Mouse (Mus musculus) CH12F3 (cell line): ENCODE data around the gene AY074887.
"Not testable (repeated sequence)": the region's sequence is repeated elsewhere in the genome, so short reads cannot be mapped to it uniquely, and the experiment has no call there.

Source experiments
- in situ Hi-C: fragments of 300-500 bp; cut with MboI; formaldehyde crosslinking; loops from 2 replicates; pipeline ENCODE4 v1.14.3; 2020; ENCODE audit warnings: low sequenced_read_pairs

Gene AY074887

DNA sequence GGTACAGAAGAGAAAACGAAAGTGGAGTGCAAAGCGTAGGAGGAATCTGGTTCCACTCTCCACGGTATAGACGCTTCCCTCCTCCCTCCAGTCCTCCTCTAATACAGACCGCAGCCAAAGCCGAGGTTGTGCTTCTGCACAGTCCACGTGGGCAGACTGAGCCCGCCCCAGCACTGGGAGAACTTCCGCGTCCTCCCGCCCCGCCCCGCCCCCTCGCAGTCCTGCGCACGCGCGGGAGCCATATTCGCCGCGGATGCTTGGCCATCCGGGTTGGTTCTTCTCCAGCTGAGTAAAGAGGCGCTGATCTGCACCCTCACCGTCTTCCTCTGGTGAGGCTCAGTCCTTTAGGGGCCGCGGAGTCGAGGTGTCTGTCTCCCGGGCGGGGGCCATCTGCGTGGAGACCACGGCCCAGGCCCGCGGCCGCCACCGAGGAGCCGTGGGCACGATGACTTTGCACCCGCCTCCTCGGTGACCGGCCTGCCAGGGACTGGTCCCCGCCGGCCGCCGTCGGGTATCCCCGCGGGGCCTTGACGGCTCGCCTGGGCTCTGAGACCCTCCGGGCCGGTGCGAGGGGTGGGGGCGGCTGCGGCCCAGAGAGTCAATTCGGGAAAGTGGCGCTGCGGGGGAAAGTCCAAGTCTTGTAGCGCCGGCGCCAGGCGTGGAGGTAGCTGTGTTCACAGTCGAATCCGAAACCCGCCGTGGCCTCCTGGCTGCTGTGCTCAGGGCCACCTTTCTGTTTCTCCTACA lies at the start of gene AY074887, which contains the start of gene Psma4:
Gene AY074887, minus strand, starts transcription at position 424 of the 747 bp plus-strand sequence.
Gene Psma4, plus strand, starts transcription at position 216 of the 747 bp plus-strand sequence.
- in situ Hi-C loops: no loop called here

DNA sequence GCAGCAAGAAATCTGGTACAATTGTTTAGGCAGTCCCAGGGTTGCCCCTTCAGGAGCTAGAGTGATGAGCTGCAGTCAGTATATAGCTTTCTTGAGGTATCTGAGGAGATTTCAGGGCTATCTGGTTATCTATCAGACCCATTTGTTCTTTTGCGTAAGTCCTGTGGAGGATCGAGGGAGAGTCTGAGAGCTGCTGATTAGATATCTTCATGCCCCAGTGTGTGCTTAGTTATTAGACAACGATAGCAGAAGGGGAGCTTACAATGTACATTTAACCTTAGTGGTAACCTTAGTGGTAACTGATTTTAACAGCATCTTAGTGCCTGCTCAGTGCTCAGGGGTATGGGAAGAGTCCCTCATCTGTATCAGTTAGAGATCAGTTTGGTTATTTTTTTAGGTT lies 44.8 kb upstream of the AY074887 start:
- in situ Hi-C loops: no loop called here

DNA sequence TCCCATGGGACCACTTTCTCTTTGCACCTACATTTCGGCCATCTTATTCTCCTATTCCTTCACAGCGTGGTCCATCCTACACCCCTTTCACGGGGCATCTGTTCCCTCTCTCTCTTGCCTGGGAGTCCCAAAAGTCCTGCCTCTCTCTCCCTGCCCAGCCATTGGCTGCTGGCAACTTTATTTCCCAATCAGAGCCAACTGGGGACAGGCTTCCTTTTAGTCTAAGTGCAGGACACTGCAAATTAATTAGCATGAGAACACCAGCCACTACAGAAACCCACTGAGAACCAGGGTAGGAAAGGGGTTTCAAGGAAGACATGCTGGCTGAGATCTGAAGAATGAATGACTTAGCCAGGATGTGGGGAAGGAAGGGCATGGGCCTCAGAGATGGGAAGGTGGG lies 43.6 kb upstream of the AY074887 start:
- in situ Hi-C loops: no loop called here

- in situ Hi-C loops: no loop called here
Measured at GRCm38 (mm10) chr9:54990362-54990761, 39.6 kb upstream of the AY074887 start.

GRCm38 (mm10) chr9:54982401-54982800 lies 31.6 kb upstream of the AY074887 start:
- in situ Hi-C loops: no loop called here

DNA sequence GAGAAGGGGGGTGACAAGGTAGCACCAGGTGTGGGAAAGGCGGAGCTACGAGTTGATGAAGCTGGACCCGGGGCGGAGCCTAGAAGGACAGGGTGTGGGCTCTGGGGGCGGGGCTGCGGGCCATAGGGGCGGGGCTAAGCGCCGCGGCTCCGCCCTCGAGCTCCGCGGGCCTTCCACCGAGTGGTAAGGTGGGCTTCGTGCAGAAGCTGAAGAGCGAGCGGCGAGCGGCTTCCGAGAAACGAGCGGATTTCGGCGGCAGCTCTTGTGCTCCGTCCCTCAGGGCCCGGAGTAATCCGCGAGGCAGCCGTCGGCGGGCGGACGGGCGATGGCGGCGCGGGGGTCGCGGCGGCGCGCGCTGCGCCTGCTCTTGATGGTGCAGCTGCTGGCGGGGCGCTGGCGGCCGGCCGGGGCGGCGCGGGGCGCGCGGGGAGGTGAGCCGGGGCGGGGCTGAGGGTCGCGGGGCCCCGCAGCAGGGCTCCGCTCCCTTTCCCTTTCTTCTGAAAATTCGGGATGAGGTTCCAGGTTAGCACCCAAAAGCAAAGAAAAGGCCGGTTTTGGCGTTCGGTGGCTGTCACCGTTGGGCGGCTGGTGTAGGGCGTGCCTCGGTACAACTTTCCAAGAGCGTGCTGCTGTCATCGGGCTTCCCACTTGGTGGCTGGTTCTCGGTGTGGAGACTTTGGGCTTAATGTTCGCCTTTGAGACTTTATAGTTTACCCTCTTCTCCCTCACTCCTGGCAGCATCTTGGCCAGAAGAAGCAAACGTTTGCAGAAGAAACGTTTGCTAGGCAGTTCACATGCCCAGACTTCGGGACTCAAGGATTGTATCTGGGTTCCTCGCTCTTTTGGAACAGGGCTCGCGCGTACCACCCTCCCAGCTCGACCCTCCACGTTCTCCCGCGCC lies 30.7 kb upstream of the AY074887 start:
- in situ Hi-C loops: no loop called here

GRCm38 (mm10) chr9:54980674-54981073 lies 29.9 kb upstream of the AY074887 start, which contains the start of gene Chrna5:
Gene Chrna5 (plus strand): TSS chr9:54980880.
- in situ Hi-C loops: no loop called here

GRCm38 (mm10) chr9:54969972-54970637 lies 19.3 kb upstream of the AY074887 start:
- in situ Hi-C loops: no loop called here

- in situ Hi-C loops: no loop called here
Measured at GRCm38 (mm10) chr9:54963669-54964068, 12.9 kb upstream of the AY074887 start.

DNA sequence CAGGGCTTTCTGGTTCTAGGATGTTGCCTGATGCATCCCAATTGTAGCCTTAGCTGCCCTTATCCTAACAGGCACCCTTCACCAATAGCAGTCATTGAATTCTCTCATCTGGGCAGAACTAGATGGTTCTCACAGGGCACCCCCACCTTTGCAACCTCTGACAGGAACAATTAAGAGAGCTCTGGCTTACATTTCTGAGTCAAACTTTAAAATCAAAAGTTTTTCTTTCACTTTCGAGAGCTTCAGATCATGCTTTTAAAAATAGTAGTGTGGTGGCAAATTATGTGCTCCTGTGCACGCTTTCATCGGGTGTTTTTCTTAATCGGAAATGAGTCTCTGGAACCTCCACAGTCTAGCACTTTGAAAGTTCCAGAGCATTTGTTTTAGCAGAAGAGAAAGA lies 10.3 kb upstream of the AY074887 start:
- in situ Hi-C loops: no loop called here

GRCm38 (mm10) chr9:54950162-54950561 lies 636 bp downstream of the AY074887 start:
- in situ Hi-C loops: not testable (repeated sequence)

- in situ Hi-C loops: no loop called here
Measured at GRCm38 (mm10) chr9:54949465-54949864, 1.3 kb downstream of the AY074887 start.

DNA sequence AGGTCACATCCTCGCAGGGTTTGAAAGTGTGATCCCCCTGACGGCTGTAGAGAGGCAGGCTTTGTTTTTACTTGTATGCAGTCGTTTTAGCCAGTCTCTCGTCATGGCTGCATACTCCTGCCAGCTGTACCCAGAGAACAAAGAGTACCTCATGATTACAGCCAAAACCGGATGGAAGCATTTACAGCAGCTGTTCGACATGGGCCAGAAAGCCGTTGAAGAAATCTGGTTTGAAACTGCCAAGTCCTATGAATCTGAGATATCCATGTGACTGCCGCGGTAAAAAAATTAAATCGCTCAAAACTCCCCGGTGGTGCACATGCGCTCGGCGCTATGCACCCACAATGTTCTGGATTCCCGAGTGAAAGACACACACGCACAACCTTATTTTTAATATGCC lies 4.5 kb downstream of the AY074887 start:
- in situ Hi-C loops: no loop called here

- in situ Hi-C loops: no loop called here
Measured at GRCm38 (mm10) chr9:54944467-54944866, 6.3 kb downstream of the AY074887 start.

- in situ Hi-C loops: no loop called here
Measured at GRCm38 (mm10) chr9:54942071-54942470, 8.7 kb downstream of the AY074887 start.

GRCm38 (mm10) chr9:54932379-54932778 lies 18.4 kb downstream of the AY074887 start:
- in situ Hi-C loops: no loop called here

DNA sequence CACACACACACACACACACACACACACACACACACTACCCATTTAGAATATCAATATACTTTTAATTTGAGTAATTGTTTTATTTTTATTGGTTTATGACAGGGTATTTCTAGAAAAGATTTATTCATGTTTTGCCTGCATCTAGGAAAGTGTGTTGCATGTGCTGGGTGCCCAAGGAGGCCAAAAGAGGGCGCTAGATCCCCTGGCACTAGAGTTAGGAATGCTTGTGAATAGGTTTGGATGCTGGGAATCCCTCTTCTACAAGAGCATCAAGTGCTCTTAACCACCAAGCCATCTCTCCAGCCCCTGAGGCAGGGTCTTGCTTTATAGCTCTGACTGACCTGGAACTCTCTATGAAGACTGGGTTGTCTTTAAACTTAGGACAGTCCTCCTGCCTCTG lies 19.0 kb downstream of the AY074887 start:
- in situ Hi-C loops: no loop called here

- in situ Hi-C loops: no loop called here
Measured at GRCm38 (mm10) chr9:54930741-54931140, 20.1 kb downstream of the AY074887 start.

- in situ Hi-C loops: no loop called here
Measured at GRCm38 (mm10) chr9:54919946-54920345, 30.9 kb downstream of the AY074887 start.

- in situ Hi-C loops: no loop called here
Measured at GRCm38 (mm10) chr9:54918781-54919180, 32.0 kb downstream of the AY074887 start.

- in situ Hi-C loops: no loop called here
Measured at GRCm38 (mm10) chr9:54918191-54918590, 32.6 kb downstream of the AY074887 start.
